Mouse (Mus musculus) kidney, adult 2 months (tissue): Measurements from ENCODE around the gene Rapgef1.

Source experiments
- CTCF ChIP-seq: fragments of 200-500 bp; conservative IDR thresholded peaks from 2 replicates; pipeline ENCODE4 v1.5.1; 2011; ENCODE audit warnings: low read depth, mild to moderate bottlenecking, control low read depth, low read length, moderate library complexity, mixed read lengths; ENCODE audit not compliant: insufficient read depth, insufficient read length
- POLR2A ChIP-seq: fragments of 200-500 bp; IDR thresholded peaks from one replicate; pipeline ENCODE4 v1.6.1; 2011; ENCODE audit warnings: low read depth, low read length, control low read depth

DNA sequence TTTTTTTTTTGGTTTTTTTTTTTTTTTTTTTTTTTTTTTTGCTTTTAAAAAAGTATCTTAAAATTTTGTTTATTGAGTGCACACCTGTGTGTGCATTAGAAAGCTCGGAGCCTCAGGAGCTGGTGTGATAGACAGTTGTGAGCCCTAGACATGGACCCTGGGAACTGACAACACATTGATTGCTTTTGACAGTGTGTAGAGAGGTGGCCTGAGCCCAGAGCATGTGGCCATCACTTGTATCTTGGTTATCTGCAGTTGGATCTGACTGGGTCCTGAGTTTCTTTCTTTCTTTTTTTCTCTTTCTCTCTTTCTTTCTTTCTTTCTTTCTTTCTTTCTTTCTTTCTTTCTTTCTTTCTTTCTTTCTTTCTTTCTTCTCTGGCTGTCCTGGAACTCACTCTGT, 2.2 kb upstream of the Rapgef1 start:
- TF ChIP-seq CTCF (no peak), POLR2A (no peak)
